Mouse (Mus musculus) E14TG2a.4 (cell line): Measurements from ENCODE around the gene Anks1b.

Experiments used
- CTCF ChIP-seq: conservative IDR thresholded peaks from 2 replicates; pipeline ENCODE4 v1.5.1; 2014; ENCODE audit warnings: low read length
- NANOG ChIP-seq: IDR thresholded peaks from 2 replicates; pipeline ENCODE4 v1.6.1; 2014; ENCODE audit warnings: borderline replicate concordance, low read length, mixed read lengths

- TF ChIP-seq CTCF (no peak), NANOG (no peak)
Observed at GRCm38 (mm10) chr10:90724931-90725330, 851.6 kb downstream of the Anks1b start.
